Mouse (Mus musculus) midbrain, embryonic 16.5 days (tissue): ENCODE measurements around the gene Tmem130. TPM values are rescaled to one million over a fixed set of nuclear protein-coding genes. Genes with fewer than 3 reads are reported as not detected.

Source experiments
- ATAC-seq: fragments of 200-750 bp; cut with Nextera tagmentation; 2 replicates; pipeline ENCODE4 v1.8.0; 2017; ENCODE audit warnings: moderate TSS enrichment
- H3K27ac ChIP-seq: fragments of 300-500 bp; sonication (generic); 2 replicates; pipeline ENCODE4 v1.5.1; 2014; ENCODE audit warnings: mild to moderate bottlenecking, low read length, mixed read lengths
- H3K27me3 ChIP-seq: fragments of 300-500 bp; sonication (generic); 2 replicates; pipeline ENCODE4 v1.6.1; 2014; ENCODE audit warnings: low read depth, low read length, mixed read lengths; ENCODE audit not compliant: control insufficient read depth, insufficient read depth
- H3K36me3 ChIP-seq: fragments of 300-500 bp; sonication (generic); 2 replicates; pipeline ENCODE4 v1.6.1; 2014; ENCODE audit warnings: mild to moderate bottlenecking, low read length, moderate library complexity, mixed read lengths; ENCODE audit not compliant: control insufficient read depth, insufficient read depth
- H3K4me1 ChIP-seq: fragments of 300-500 bp; sonication (generic); 2 replicates; pipeline ENCODE4 v1.6.1; 2014; ENCODE audit warnings: mild to moderate bottlenecking, low read length, mixed read lengths; ENCODE audit not compliant: control insufficient read depth, insufficient read depth
- H3K4me2 ChIP-seq: fragments of 300-500 bp; sonication (generic); 2 replicates; pipeline ENCODE4 v1.6.1; 2014; ENCODE audit warnings: mild to moderate bottlenecking, low read length, mixed read lengths
- H3K4me3 ChIP-seq: fragments of 300-500 bp; sonication (generic); 2 replicates; pipeline ENCODE4 v1.5.1; 2014; ENCODE audit warnings: low read depth, mild to moderate bottlenecking, low read length, moderate library complexity, mixed read lengths
- H3K9ac ChIP-seq: fragments of 300-500 bp; sonication (generic); 2 replicates; pipeline ENCODE4 v1.6.1; 2014; ENCODE audit warnings: low read depth, low read length, mixed read lengths
- H3K9me3 ChIP-seq: fragments of 300-500 bp; sonication (generic); replicated peaks from 2 replicates; pipeline ENCODE4 v1.6.1; 2014; ENCODE audit warnings: mild to moderate bottlenecking, low read length, mixed read lengths; ENCODE audit not compliant: control insufficient read depth, poor library complexity, severe bottlenecking
- WGBS: fragments of 180-500 bp; shearing (Covaris S2); extraction: QIAGEN DNeasy Blood & Tissue Kit; methylation state at CpG from one replicate; pipeline ENCODE4 v1.1.7; 2014; 5-methylcytosine and 5-hydroxymethylcytosine counted together
- polyA plus RNA-seq: library from polyadenylated mRNA; unstranded; fragments of >200 nt; fragmentation: Nextera tagmentation; extraction: Ambion mirVana; gene quantifications from 2 replicates; pipeline ENCODE4 v1.2.1, GENCODE M21; 2015

Tmem130 gene
- polyA plus RNA-seq, 1 experiment from 2014 or later, result 580 TPM

DNA sequence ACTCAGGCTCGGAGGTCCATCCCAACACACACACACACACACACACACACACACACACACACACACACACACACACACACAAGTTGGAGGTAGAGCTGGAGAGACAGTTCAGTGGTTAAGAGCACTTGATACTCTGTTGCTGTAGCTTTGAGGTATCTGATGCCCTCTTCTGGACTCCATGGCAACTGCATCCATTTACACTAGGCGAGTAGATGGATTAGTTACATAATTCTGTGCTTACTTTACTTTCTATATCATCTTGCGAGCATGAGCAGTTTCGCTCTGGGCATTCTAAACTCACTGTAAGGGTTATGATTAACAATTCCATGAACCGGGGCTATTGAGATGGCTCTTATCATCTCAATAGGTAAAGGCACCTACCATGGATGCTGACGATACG lies 8.6 kb downstream of the Tmem130 start:
- H3K27ac ChIP-seq, result no peak overlapping the region
- 64% methylated on average over 7 of the region's 7 CpGs for WGBS
- no peaks in the 10 kb centered on the region for H3K27me3 ChIP-seq
- H3K4me3 ChIP-seq, result no peak overlapping the region
- H3K9ac ChIP-seq, result no peak overlapping the region
- H3K4me1 ChIP-seq, result peaks cover 10% of the 10 kb centered on the region
- no peak overlapping the region for H3K4me2 ChIP-seq
- H3K9me3 ChIP-seq, result no peaks in the 10 kb centered on the region
- no peak for ATAC-seq
- H3K36me3 ChIP-seq, result peaks cover 28% of the 10 kb centered on the region

DNA sequence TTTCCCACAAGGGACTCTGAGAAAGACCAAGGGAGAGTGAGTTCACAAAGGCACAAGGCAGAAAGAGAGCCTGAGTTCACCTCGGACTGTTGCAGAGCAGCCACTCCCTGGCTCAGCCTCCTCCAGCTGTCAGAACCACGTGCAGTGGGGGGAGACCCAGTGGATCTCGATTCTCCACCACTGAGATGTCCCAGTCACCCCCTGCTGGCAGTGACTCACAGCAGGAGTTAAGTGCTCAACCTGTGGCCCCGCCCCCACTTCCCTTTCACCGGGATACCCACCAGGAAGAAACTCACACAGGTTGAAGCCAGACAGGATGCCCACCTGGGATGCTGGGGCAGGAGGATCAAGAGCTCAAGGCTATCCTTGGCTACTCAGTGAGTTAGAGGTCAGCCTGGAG lies 9.2 kb downstream of the Tmem130 start:
- Histone ChIP-seq H3K27me3 (no peaks in the 10 kb centered on the region), H3K9ac (no peak overlapping the region), H3K9me3 (no peaks in the 10 kb centered on the region), H3K4me2 (no peak overlapping the region), H3K27ac (no peak overlapping the region), H3K4me1 (peaks cover 5% of the 10 kb centered on the region; the same call in 1 of the 2 replicates), H3K4me3 (no peak overlapping the region), H3K36me3 (peaks cover 29% of the 10 kb centered on the region)
- no peak for ATAC-seq
- 15% methylated on average over 5 of the region's 5 CpGs for WGBS

DNA sequence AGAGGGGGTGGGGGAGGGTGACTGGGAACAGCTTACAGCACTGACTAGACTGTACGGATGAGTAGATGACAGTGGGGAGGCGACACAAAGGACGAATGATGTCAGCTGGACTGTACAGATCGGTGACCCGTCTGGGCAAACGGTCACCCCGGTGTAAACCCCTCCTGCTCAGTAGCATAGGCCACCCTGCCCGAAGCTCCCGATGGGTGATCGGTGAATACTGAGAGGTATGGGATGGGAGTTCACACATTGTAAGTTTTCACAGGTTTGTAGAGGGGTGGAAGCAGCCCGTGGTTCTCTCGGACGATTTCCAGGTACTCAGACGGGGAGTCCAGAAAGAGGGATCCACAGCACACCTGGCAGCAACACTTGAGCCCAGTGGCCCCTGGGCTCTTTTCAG lies 24.5 kb downstream of the Tmem130 start:
- ATAC-seq, result no peak
- Histone ChIP-seq H3K27me3 (no peaks in the 10 kb centered on the region), H3K4me2 (no peak overlapping the region), H3K9ac (no peak overlapping the region), H3K4me3 (no peak overlapping the region), H3K4me1 (no peaks in the 10 kb centered on the region), H3K27ac (no peak overlapping the region), H3K36me3 (peaks cover 34% of the 10 kb centered on the region), H3K9me3 (no peaks in the 10 kb centered on the region)
- WGBS, result 90% methylated on average over 14 of the region's 14 CpGs

DNA sequence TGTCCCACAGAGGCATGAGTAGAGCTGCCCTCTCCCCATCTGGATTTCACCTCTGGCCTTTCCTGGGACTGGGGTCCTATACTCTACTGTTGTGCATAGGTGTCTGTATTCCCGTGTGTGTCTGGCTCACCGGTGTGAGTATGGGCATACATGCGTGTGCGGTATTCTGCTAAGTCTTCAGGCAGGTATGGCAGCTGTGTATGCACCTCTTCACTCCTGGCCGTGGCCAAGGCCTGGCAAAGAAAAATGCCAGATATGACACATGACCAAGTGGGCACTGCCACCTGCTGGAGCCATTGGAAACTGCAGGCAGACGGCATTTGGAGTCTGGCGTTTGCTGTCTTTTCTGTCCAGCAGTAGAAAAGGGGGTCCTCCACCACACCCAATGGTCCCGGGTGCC lies 26.7 kb downstream of the Tmem130 start:
- H3K9ac ChIP-seq, result no peak overlapping the region
- H3K4me1 ChIP-seq, result no peaks in the 10 kb centered on the region

DNA sequence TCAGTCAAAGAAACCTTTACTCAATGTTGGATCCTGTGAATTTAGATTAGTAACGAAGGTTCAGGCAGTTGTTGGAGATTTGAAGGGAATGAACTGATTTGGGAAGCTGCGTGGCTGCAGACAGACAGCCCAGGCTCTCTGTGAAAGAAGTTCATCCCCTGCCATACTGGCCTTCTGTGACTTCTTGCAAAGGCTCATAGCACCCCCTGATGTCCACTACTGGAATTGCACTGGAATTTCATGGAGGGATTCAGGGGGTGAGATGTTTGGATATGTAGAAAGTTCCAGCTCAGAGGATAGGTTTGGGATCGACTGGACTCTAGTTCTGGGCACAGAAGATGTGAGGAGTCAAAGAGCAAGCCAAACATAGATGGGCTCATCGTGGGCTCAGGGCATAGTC lies 27.7 kb downstream of the Tmem130 start:
- no peak for ATAC-seq
- Histone ChIP-seq H3K4me1 (no peaks in the 10 kb centered on the region), H3K27ac (no peak overlapping the region), H3K27me3 (peaks cover 2% of the 10 kb centered on the region; the same call in 1 of the 2 replicates), H3K9me3 (no peaks in the 10 kb centered on the region), H3K36me3 (peaks cover 17% of the 10 kb centered on the region; the same call in 1 of the 2 replicates), H3K9ac (no peak overlapping the region), H3K4me2 (no peak overlapping the region), H3K4me3 (no peak overlapping the region)
- 23% methylated on average over 4 of the region's 4 CpGs for whole genome bisulfite sequencing

More for the DNA sequence above, 26.7 kb downstream of the Tmem130 start:
- no peak overlapping the region for H3K27ac ChIP-seq
- 30% methylated on average over 8 of the region's 8 CpGs for WGBS
- no peaks in the 10 kb centered on the region for H3K27me3 ChIP-seq
- H3K36me3 ChIP-seq, result peaks cover 17% of the 10 kb centered on the region; the same call in 1 of the 2 replicates
- H3K4me3 ChIP-seq, result no peak overlapping the region
- peak; percentile 72 for ATAC-seq
- H3K9me3 ChIP-seq, result no peaks in the 10 kb centered on the region
- no peak overlapping the region for H3K4me2 ChIP-seq

DNA sequence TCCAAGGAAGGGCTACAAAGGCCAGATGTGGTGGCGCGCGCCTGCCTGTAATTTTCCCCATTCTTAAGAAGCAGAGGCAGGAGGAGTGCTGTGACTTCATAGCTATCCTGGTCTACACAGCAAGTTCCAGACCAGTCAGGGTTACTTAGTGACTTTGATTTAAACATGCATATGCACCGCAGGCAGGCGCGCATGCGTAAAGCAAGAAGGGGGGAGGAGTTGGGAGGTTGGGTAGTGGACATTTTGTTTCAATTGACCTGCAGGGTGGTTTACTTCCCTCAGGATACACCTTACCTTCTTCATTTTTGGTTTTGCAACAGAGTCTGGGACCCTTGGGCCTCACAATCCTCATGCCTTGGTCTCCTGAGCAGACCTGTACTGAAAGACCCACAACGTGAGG lies 32.4 kb downstream of the Tmem130 start:
- H3K36me3 ChIP-seq, result no peaks in the 10 kb centered on the region
- peaks cover 10% of the 10 kb centered on the region for H3K27me3 ChIP-seq
- H3K9ac ChIP-seq, result no peak overlapping the region
- WGBS, result 56% methylated on average over 8 of the region's 8 CpGs
- H3K9me3 ChIP-seq, result no peaks in the 10 kb centered on the region
- ATAC-seq, result no peak
- H3K4me1 ChIP-seq, result 0 out of 2 replicates have a peak, but pooled peaks cover 2% of the 10 kb centered on the region
- H3K4me2 ChIP-seq, result no peak overlapping the region
- no peak overlapping the region for H3K4me3 ChIP-seq
- H3K27ac ChIP-seq, result no peak overlapping the region

DNA sequence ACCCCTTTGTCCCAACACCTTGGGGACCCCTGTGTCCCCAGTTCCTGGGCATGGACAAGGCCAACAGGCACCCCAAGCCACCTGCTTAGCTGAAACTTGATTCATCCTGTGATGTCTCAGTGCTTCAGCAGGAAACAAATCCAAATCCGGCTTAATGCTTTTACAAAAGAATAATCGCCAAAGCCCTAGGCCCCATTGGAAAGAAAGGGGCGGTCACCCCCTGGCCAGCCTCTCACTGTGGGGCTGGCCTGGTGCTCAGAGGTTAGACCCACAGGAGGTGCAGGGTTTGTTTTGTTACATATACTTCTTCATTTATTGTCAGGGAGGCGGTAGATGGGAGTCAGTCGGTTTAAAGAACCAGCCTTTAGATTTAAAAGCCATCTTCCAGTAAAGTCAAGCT lies 33.4 kb downstream of the Tmem130 start:
- no peak overlapping the region for H3K27ac ChIP-seq
- H3K27me3 ChIP-seq, result peaks cover 10% of the 10 kb centered on the region
- no peak overlapping the region for H3K4me2 ChIP-seq
- 0 out of 2 replicates have a peak, but pooled peaks cover 2% of the 10 kb centered on the region for H3K4me1 ChIP-seq
- H3K36me3 ChIP-seq, result no peaks in the 10 kb centered on the region
- WGBS, result 5% methylated on average over 5 of the region's 5 CpGs
- H3K4me3 ChIP-seq, result no peak overlapping the region
- H3K9ac ChIP-seq, result no peak overlapping the region
- no peaks in the 10 kb centered on the region for H3K9me3 ChIP-seq
- no peak for ATAC-seq

DNA sequence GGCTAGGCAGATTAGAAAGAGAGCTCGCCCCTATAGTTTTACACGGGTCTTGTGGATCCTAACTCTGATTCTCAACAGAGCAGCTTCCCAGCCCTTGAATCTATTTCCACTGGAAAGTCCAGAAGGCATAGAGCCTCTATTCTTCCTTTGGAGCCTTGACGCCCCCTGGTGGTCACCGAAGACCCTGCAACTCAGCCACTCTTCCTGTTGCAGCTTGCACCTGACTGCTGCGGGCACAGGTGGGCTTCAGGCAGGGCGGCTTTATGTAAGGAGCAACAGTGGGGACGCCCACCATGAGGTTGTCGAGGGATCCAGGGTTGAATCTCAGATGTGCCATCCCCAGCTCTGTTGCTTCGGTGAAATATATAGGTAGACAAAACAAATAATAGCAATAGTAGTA lies 34.5 kb downstream of the Tmem130 start:
- no peak overlapping the region for H3K4me3 ChIP-seq
- peaks cover 10% of the 10 kb centered on the region for H3K27me3 ChIP-seq
- peak; percentile 52 for ATAC-seq
- WGBS, result 3% methylated on average over 9 of the region's 9 CpGs
- no peak overlapping the region for H3K9ac ChIP-seq
- H3K36me3 ChIP-seq, result no peaks in the 10 kb centered on the region
- 0 out of 2 replicates have a peak, but pooled peaks cover 2% of the 10 kb centered on the region for H3K4me1 ChIP-seq
- no peak overlapping the region for H3K4me2 ChIP-seq
- H3K27ac ChIP-seq, result no peak overlapping the region
- H3K9me3 ChIP-seq, result no peaks in the 10 kb centered on the region

DNA sequence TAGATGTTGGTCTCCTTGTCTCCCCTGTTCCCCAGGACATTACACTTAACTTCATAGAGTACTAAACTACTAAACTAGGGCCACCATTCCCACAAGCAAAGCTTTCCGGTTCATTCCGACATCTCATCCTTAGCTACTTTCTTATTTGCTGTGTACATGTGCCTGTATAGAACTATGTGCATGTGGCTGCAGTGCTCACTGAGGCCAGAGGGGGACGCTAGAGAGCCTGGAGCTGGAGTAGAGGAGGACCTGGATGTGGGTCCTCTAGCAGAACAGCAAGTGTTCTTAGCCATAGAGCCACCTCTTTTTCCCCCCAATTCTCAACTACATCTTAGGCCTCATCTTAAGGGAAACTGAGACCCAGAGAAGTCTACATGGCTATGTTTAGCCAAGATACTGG lies 36.1 kb downstream of the Tmem130 start:
- H3K36me3 ChIP-seq, result no peaks in the 10 kb centered on the region
- ATAC-seq, result no peak
- WGBS, result 81% methylated on average over 3 of the region's 3 CpGs
- no peak overlapping the region for H3K4me2 ChIP-seq
- peaks cover 10% of the 10 kb centered on the region for H3K27me3 ChIP-seq
- H3K4me3 ChIP-seq, result no peak overlapping the region
- 0 out of 2 replicates have a peak, but pooled peaks cover 2% of the 10 kb centered on the region for H3K4me1 ChIP-seq
- H3K27ac ChIP-seq, result no peak overlapping the region
- H3K9me3 ChIP-seq, result no peaks in the 10 kb centered on the region
- no peak overlapping the region for H3K9ac ChIP-seq
